Mouse (Mus musculus): ENCODE data around the gene Tusc2. TPM values are rescaled to one million over a fixed set of nuclear protein-coding genes. Genes with fewer than 3 reads are reported as not detected.
A peak's percentile ranks its signal among the peaks of the same experiment; 100 is the strongest.
"Not testable (repeated sequence)": the region's sequence is repeated elsewhere in the genome, so short reads cannot be mapped to it uniquely, and the experiment has no call there.

Gene Tusc2
- total RNA-seq, 2 experiments from 2014 or later = 27.5 to 27.9 TPM

GRCm38 (mm10) chr9:107544196-107544700 is 18.8 kb upstream of the Tusc2 start:
- intact Hi-C loops (cut with DNase I) = loop anchor here (5.0 kb wide), 1 partner anchor 722 kb away; the partner anchor contains the start of gene Dcaf1
- no peak for DNase-seq

DNA sequence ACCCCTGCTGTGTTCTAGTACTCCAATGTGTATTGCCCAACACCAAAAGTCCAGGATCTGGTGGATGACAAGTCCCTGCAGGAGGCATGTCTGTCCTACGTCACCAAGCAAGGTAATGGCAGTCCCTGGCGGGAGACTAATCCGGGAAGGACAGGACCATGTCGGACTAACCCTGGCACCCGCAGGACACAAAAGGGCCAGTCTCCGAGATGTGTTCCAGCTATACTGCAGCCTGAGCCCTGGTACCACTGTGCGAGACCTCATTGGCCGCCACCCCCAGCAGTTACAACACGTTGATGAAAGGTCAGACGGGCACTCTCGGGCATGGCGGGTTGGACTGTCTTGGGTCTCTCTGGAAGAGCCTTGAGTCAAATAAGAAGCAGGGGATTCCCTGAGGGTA is 18.3 kb upstream of the Tusc2 start:
- no peak for DNase-seq
- intact Hi-C loops (cut with DNase I) = loop anchor here (5.0 kb wide), 1 partner anchor 722 kb away; the partner anchor contains the start of gene Dcaf1

- intact Hi-C loops (cut with DNase I) = no loop called here
These were observed 17.9 kb upstream of the Tusc2 start for GRCm38 (mm10) chr9:107545199-107545598.

DNA sequence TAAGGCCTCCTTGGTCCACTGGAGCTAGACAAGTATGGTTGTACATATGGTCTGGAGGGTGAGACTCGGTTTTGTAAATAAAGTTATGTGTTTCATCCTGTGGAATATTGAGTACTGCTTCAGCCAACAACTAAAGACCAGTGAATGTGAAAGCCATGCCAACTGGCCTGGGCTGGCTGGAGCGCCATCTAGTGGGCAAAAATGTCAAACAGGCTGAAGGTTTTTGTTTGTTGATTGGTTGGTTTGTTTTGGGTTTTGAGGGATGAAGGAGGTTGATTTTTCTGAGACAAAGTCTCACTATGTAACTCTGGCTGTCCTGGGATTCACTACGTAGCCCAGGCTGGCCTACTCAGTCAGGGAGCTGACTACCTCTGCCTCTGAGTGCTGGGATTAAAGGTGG is 17.5 kb upstream of the Tusc2 start:
- intact Hi-C loops (cut with DNase I) = no loop called here
- DNase-seq = peak; percentile 78 to 86

More at GRCm38 (mm10) chr9:107545199-107545598, 17.9 kb upstream of the Tusc2 start:
- DNase-seq = no peak

- peak; percentile 84 to 90 for DNase-seq
- intact Hi-C loops (cut with DNase I) = no loop called here
These were observed 16.0 kb upstream of the Tusc2 start, which contains the start of gene Zmynd10 for GRCm38 (mm10) chr9:107547026-107547425. TSS of gene Zmynd10 (plus strand) at chr9:107547298.

- DNase-seq = no peak
- intact Hi-C loops (cut with DNase I) = no loop called here
These were observed 15.1 kb upstream of the Tusc2 start for GRCm38 (mm10) chr9:107547957-107548356.

DNA sequence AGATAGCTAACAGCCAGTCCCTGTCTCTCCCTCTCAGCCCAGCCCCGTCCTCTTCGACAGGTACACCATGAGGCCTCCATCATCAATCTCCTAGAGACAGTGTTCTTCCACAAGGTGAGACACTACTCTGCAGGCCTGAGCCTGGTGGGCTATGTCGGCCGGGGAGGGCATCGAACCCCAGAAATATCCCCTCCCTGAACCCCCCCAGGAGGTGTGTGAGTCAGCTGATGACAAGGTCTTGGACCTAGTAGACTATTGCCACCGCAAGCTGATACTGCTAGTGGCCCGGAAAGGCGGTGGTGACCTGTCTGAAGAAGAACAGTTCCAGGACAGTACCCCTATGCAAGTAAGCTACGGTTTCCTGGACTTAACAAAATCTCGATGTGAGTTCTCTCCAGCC is 14.2 kb upstream of the Tusc2 start:
- no peak for DNase-seq
- intact Hi-C loops (cut with DNase I) = no loop called here

GRCm38 (mm10) chr9:107549297-107550074 is 13.6 kb upstream of the Tusc2 start:
- DNase-seq = no peak
- intact Hi-C loops (cut with DNase I) = no loop called here

DNA sequence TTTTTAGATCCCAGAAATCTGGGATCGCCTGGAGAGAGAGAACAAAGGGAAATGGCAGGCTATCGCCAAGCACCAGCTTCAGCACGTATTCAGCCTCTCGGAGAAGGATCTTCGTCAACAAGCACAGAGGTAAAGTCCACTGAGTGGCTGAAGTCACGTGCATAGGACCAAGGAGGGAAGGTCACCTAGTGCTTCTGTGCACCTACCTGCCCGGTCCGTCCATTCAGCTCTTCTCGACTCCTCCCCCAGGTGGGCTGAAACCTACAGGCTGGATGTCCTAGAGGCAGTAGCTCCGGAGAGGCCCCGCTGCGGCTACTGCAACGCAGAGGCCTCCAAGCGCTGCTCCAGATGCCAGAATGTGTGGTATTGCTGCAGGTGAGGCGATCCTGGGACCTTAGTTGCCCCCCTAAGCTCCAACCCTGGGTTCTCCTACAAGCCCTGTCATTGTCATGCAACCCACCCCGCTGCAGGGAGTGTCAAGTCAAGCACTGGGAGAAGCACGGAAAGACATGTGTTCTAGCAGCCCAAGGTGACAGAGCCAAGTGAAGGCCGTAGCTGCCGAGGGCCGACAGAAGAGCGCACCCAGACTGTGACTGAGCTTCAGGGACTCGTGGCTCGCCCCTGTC is 12.5 kb upstream of the Tusc2 start:
- intact Hi-C loops (cut with DNase I) = no loop called here
- DNase-seq = no peak

GRCm38 (mm10) chr9:107551117-107551889 is 11.8 kb upstream of the Tusc2 start, which contains the start of gene Rassf1:
TSS of gene Rassf1 (plus strand) at chr9:107551555.
- intact Hi-C loops (cut with DNase I) = no loop called here

GRCm38 (mm10) chr9:107551890-107552355 is 11.1 kb upstream of the Tusc2 start:
- intact Hi-C loops (cut with DNase I) = no loop called here

More at GRCm38 (mm10) chr9:107551117-107551889, 11.8 kb upstream of the Tusc2 start, which contains the start of gene Rassf1:
- peak; percentile 77 to 81 for DNase-seq

GRCm38 (mm10) chr9:107552690-107553393 is 10.2 kb upstream of the Tusc2 start:
- no peak for DNase-seq
- intact Hi-C loops (cut with DNase I) = no loop called here

More at GRCm38 (mm10) chr9:107551890-107552355, 11.1 kb upstream of the Tusc2 start:
- DNase-seq = no peak

- peak in 1 of 2 experiments; percentile 38 for DNase-seq
- intact Hi-C loops (cut with DNase I) = no loop called here
These were observed 9.3 kb upstream of the Tusc2 start for GRCm38 (mm10) chr9:107553541-107554318.

GRCm38 (mm10) chr9:107554319-107554825 is 8.7 kb upstream of the Tusc2 start:
- intact Hi-C loops (cut with DNase I) = no loop called here
- peak; percentile 96 for DNase-seq

- intact Hi-C loops (cut with DNase I) = no loop called here
These were observed 8.0 kb upstream of the Tusc2 start for GRCm38 (mm10) chr9:107555031-107555457.

GRCm38 (mm10) chr9:107555701-107556100 is 7.4 kb upstream of the Tusc2 start:
- DNase-seq = no peak
- intact Hi-C loops (cut with DNase I) = no loop called here

More at GRCm38 (mm10) chr9:107555031-107555457, 8.0 kb upstream of the Tusc2 start:
- peak; percentile 73 for DNase-seq

DNA sequence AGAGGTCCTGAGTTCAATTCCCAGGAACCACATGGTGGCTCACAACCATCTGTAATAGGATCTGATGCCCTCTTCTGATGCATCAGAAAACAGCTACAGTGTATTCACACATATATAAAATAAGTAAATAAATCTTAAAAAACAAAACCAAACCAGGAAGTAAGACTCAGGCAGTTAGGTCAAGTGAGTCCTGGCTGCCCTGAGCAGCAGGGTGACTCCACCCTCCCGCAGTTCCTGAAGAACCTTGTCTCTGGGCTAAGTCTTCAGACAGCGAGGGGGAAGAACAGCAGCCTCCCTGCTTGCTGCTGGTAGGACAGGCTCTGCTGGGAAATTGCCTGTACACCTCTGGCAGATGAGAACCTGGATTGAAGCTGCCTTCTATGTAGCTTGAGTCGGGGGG is 6.7 kb upstream of the Tusc2 start:
- intact Hi-C loops (cut with DNase I) = no loop called here
- DNase-seq = no peak

DNA sequence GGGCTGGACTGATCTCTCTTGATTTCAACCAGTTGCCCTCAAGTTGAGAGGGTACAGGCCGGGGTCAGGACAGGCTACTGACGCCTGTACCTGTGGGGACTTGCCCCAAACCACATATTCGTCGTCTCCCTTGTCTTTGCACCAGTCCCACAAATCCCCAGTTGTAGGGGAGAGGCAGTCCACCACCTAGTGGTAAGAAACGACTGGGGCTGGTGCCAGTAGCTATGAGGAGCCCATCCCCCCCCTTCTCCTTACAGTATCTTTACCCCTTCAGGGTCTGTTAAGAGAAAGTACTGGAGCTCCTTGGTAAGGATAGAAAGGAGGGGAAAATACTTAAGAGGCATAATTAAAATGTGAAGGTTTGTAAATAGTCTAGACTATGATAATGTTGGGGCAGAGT is 2.5 kb downstream of the Tusc2 start:
- intact Hi-C loops (cut with DNase I); DNase-seq: not testable (repeated sequence)
